Mouse (Mus musculus) intestine, postnatal 0 days (tissue): ENCODE data around the gene Pitpnc1. TPM values are rescaled to one million over a fixed set of nuclear protein-coding genes. Genes with fewer than 3 reads are reported as not detected.
A peak's percentile ranks its signal among the peaks of the same experiment; 100 is the strongest.

Experiments
- ATAC-seq: fragments of 200-750 bp; cut with Nextera tagmentation; 2 replicates; pipeline ENCODE4 v1.8.0; 2017; ENCODE audit warnings: mild to moderate bottlenecking, moderate TSS enrichment, moderate library complexity
- H3K27ac ChIP-seq: fragments of 300-500 bp; sonication (generic); 2 replicates; pipeline ENCODE4 v1.5.1; 2014; ENCODE audit warnings: mild to moderate bottlenecking, low read depth, low read length, moderate library complexity
- H3K27me3 ChIP-seq: fragments of 300-500 bp; sonication (generic); replicated peaks from 2 replicates; pipeline ENCODE4 v1.6.1; 2014; ENCODE audit warnings: low read length, mixed read lengths; ENCODE audit not compliant: control insufficient read depth, insufficient read depth
- H3K36me3 ChIP-seq: fragments of 300-500 bp; sonication (generic); 2 replicates; pipeline ENCODE4 v1.6.1; 2014; ENCODE audit warnings: mild to moderate bottlenecking, moderate library complexity; ENCODE audit not compliant: control insufficient read depth, insufficient read depth
- H3K4me1 ChIP-seq: fragments of 300-500 bp; sonication (generic); replicated peaks from 2 replicates; pipeline ENCODE4 v1.6.1; 2014; ENCODE audit warnings: antibody characterized with exemption, low read length, mixed read lengths; ENCODE audit not compliant: control insufficient read depth, insufficient read depth
- H3K4me2 ChIP-seq: fragments of 300-500 bp; sonication (generic); replicated peaks from 2 replicates; pipeline ENCODE4 v1.6.1; 2014; ENCODE audit warnings: low read depth, mild to moderate bottlenecking, moderate library complexity
- H3K4me3 ChIP-seq: fragments of 300-500 bp; sonication (generic); 2 replicates; pipeline ENCODE4 v1.5.1; 2014; ENCODE audit warnings: low read depth, low read length
- H3K9ac ChIP-seq: fragments of 300-500 bp; sonication (generic); 2 replicates; pipeline ENCODE4 v1.6.1; 2014; ENCODE audit warnings: mild to moderate bottlenecking, low read depth, low read length
- H3K9me3 ChIP-seq: fragments of 300-500 bp; sonication (generic); 2 replicates; pipeline ENCODE4 v1.6.1; 2016; ENCODE audit warnings: mixed run types; ENCODE audit not compliant: control insufficient read depth
- CTCF ChIP-seq: sonication (generic); IDR thresholded peaks from 2 replicates; pipeline ENCODE4 v1.5.1; 2016; ENCODE audit warnings: low read depth, mild to moderate bottlenecking, control low read depth, antibody characterized with exemption, moderate library complexity
- WGBS: fragments of 180-500 bp; shearing (Covaris S2); extraction: QIAGEN DNeasy Blood & Tissue Kit; methylation state at CpG from one replicate; pipeline ENCODE4 v1.1.7; 2014; 5-methylcytosine and 5-hydroxymethylcytosine counted together
- polyA plus RNA-seq: library from polyadenylated mRNA; unstranded; fragments of >200 nt; fragmentation: Nextera tagmentation; extraction: Ambion mirVana; gene quantifications from 2 replicates; pipeline ENCODE4 v1.2.1, GENCODE M21; 2015

Pitpnc1 gene
- polyA plus RNA-seq, 1 experiment from 2014 or later: 4.4 TPM

GRCm38 (mm10) chr11:107274206-107274605 lies 196.3 kb downstream of the Pitpnc1 start:
- Histone ChIP-seq H3K27ac (no peak overlapping the region), H3K4me3 (no peak overlapping the region), H3K9ac (no peak overlapping the region), H3K4me2 (no peak overlapping the region), H3K36me3 (no peaks in the 10 kb centered on the region), H3K4me1 (peaks cover 10% of the 10 kb centered on the region; the same call in 1 of the 2 replicates), H3K9me3 (no peaks in the 10 kb centered on the region), H3K27me3 (no peaks in the 10 kb centered on the region)
- WGBS: 81% methylated on average over 9 of the region's 9 CpGs
- no peak for TF ChIP-seq CTCF
- ATAC-seq: no peak

DNA sequence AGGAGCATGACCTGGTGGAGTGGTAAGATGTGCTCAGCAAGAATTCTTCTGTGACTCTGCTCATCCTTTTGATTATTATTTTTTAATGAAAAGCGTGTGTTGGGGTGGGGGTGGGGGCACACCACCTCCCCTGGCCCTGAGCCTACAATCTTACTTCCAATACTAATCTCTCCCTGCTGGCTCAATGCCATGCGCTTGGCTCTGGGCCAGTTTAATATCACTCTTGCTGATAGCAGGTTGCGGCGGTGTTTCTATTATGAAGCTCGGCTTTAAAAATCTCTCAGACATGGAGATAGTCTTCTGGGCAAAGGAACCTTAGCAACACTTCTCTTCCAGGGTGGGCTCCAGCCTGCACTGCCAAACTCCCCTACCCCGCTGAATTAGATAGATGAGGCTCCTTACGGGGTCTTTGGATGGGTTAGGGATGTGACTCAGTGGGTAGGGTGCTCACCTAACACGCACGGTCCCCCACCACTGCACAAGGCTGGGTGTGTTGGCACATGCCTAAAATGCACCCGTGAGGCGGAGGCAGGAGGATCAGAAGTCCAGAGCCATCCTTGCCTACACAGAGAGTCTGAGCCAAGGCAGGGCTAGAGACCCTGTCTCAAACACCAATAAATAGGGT lies 198.0 kb downstream of the Pitpnc1 start:
- Histone ChIP-seq H3K4me1 (peaks cover 10% of the 10 kb centered on the region; the same call in 1 of the 2 replicates), H3K9me3 (no peaks in the 10 kb centered on the region), H3K4me3 (no peak overlapping the region), H3K4me2 (no peak overlapping the region), H3K36me3 (no peaks in the 10 kb centered on the region), H3K27me3 (no peaks in the 10 kb centered on the region), H3K9ac (no peak overlapping the region), H3K27ac (no peak overlapping the region)
- no peak for ATAC-seq
- 45% methylated on average over 11 of the region's 11 CpGs for WGBS
- TF ChIP-seq CTCF: no peak

- Histone ChIP-seq H3K9me3 (no peaks in the 10 kb centered on the region), H3K9ac (no peak overlapping the region), H3K4me3 (no peak overlapping the region), H3K27me3 (no peaks in the 10 kb centered on the region), H3K27ac (no peak overlapping the region), H3K4me1 (no peaks in the 10 kb centered on the region; the same call in 1 of the 2 replicates), H3K36me3 (no peaks in the 10 kb centered on the region), H3K4me2 (no peak overlapping the region)
- WGBS: 63% methylated on average over 9 of the region's 9 CpGs
- ATAC-seq: no peak
- TF ChIP-seq CTCF: no peak
Observed at GRCm38 (mm10) chr11:107270564-107270963, 199.9 kb downstream of the Pitpnc1 start.

DNA sequence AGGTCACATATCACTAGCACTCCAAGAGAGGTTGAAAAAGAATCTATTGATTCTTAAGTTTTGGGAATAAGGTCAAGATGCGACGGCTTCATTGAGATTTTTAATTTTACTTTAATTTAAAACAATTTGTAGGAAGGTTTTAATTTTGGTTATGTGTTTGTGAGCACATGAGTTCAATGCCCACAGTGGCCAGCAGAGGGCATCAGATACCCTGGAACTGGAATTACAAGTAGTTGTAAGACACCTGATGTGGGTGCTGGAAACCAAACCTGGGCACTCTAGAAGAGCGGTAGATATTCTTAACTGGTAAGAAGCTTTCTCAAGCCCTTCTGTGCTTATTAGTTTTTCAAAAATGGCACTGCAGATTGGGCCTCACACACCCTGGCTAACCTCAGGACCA lies 203.0 kb downstream of the Pitpnc1 start:
- H3K4me2 ChIP-seq: no peak overlapping the region
- no peaks in the 10 kb centered on the region; the same call in 1 of the 2 replicates for H3K4me1 ChIP-seq
- H3K9ac ChIP-seq: no peak overlapping the region
- no peaks in the 10 kb centered on the region for H3K27me3 ChIP-seq
- no peaks in the 10 kb centered on the region for H3K9me3 ChIP-seq
- H3K4me3 ChIP-seq: no peak overlapping the region
- peak; percentile 41 for TF ChIP-seq CTCF
- WGBS: 97% methylated on average over 3 of the region's 3 CpGs
- ATAC-seq: no peak
- no peak overlapping the region for H3K27ac ChIP-seq
- H3K36me3 ChIP-seq: no peaks in the 10 kb centered on the region

DNA sequence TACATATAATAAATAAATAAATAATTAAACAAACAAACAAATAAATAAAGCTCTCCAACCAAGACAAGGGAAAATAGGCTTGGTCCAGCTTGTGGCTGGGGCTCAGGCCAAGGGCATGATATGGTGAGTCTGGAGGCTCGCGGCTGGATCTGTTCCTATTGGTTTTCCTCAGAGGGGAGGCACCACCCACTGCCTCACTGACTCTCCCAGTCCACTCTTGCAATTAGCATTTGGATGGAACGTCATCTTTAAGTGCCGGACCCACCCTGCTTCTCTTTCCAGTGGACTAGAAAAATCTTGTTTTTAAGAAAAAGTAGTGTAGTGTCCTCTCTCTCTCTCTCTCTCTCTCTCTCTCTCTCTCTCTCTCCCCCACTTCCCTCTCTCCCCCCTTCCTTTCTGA lies 204.6 kb downstream of the Pitpnc1 start:
- Histone ChIP-seq H3K27ac (no peak overlapping the region), H3K9ac (no peak overlapping the region), H3K4me1 (no peaks in the 10 kb centered on the region), H3K4me3 (no peak overlapping the region), H3K9me3 (no peaks in the 10 kb centered on the region), H3K4me2 (no peak overlapping the region), H3K27me3 (no peaks in the 10 kb centered on the region), H3K36me3 (no peaks in the 10 kb centered on the region)
- no peak for ATAC-seq
- TF ChIP-seq CTCF: no peak
- 91% methylated on average over 4 of the region's 4 CpGs for WGBS

- no peak overlapping the region for H3K9ac ChIP-seq
- no peak for ATAC-seq
- H3K36me3 ChIP-seq: no peaks in the 10 kb centered on the region
- no peak overlapping the region for H3K4me3 ChIP-seq
- H3K4me1 ChIP-seq: no peaks in the 10 kb centered on the region
- no peak overlapping the region for H3K4me2 ChIP-seq
- H3K27ac ChIP-seq: no peak overlapping the region
- 68% methylated on average over 20 of the region's 20 CpGs for WGBS
- no peak for TF ChIP-seq CTCF
- no peaks in the 10 kb centered on the region for H3K27me3 ChIP-seq
- no peaks in the 10 kb centered on the region for H3K9me3 ChIP-seq
Observed at GRCm38 (mm10) chr11:107264889-107265615, 205.4 kb downstream of the Pitpnc1 start.
